Mouse (Mus musculus) neural tube, embryonic 14.5 days (tissue): ENCODE measurements around the gene Ski. TPM values are rescaled to one million over a fixed set of nuclear protein-coding genes. Genes with fewer than 3 reads are reported as not detected.
"Not testable (repeated sequence)": the region's sequence is repeated elsewhere in the genome, so short reads cannot be mapped to it uniquely, and the experiment has no call there.

ENCODE experiments used
- ATAC-seq: fragments of 200-750 bp; cut with Nextera tagmentation; 2 replicates; pipeline ENCODE4 v1.8.0; 2017; ENCODE audit warnings: low read depth, mild to moderate bottlenecking, moderate TSS enrichment, moderate library complexity
- H3K27ac ChIP-seq: fragments of 300-500 bp; sonication (generic); 2 replicates; pipeline ENCODE4 v1.5.1; 2014; ENCODE audit warnings: low read depth, mild to moderate bottlenecking, control low read depth, low read length, moderate library complexity, mixed read lengths
- H3K27me3 ChIP-seq: fragments of 300-500 bp; sonication (generic); 2 replicates; pipeline ENCODE4 v1.6.1; 2014; ENCODE audit warnings: low read length; ENCODE audit not compliant: control insufficient read depth, insufficient read depth
- H3K36me3 ChIP-seq: fragments of 300-500 bp; sonication (generic); 2 replicates; pipeline ENCODE4 v1.6.1; 2014; ENCODE audit warnings: low read length, mixed read lengths; ENCODE audit not compliant: control insufficient read depth, insufficient read depth
- H3K4me1 ChIP-seq: fragments of 300-500 bp; sonication (generic); 2 replicates; pipeline ENCODE4 v1.6.1; 2014; ENCODE audit warnings: low read length; ENCODE audit not compliant: control insufficient read depth, insufficient read depth
- H3K4me2 ChIP-seq: fragments of 300-500 bp; sonication (generic); 2 replicates; pipeline ENCODE4 v1.6.1; 2014; ENCODE audit warnings: mild to moderate bottlenecking, low read depth, low read length, control low read depth
- H3K4me3 ChIP-seq: fragments of 300-500 bp; sonication (generic); 2 replicates; pipeline ENCODE4 v1.5.1; 2014; ENCODE audit warnings: low read depth, low read length, control low read depth, mixed read lengths
- H3K9ac ChIP-seq: fragments of 300-500 bp; sonication (generic); replicated peaks from 2 replicates; pipeline ENCODE4 v1.6.1; 2014; ENCODE audit warnings: low read depth, mild to moderate bottlenecking, control low read depth, low read length, mixed read lengths
- H3K9me3 ChIP-seq: fragments of 300-500 bp; sonication (generic); 2 replicates; pipeline ENCODE4 v1.6.1; 2016; ENCODE audit warnings: low read length; ENCODE audit not compliant: control insufficient read depth
- WGBS: fragments of 180-500 bp; shearing (Covaris S2); extraction: QIAGEN DNeasy Blood & Tissue Kit; methylation state at CpG from one replicate; pipeline ENCODE4 v1.1.7; 2014; 5-methylcytosine and 5-hydroxymethylcytosine counted together
- polyA plus RNA-seq: library from polyadenylated mRNA; unstranded; fragments of >200 nt; fragmentation: Nextera tagmentation; extraction: Ambion mirVana; gene quantifications from 2 replicates; pipeline ENCODE4 v1.2.1, GENCODE M21; 2014

Ski gene
- polyA plus RNA-seq, 1 experiment from 2014 or later, result 16.8 TPM

GRCm38 (mm10) chr4:155249648-155250351 is 27.4 kb upstream of the Ski start, which contains the start of gene Faap20:
Faap20 (plus strand) TSS chr4:155249802.
- H3K27me3 ChIP-seq, result no peaks in the 10 kb centered on the region
- H3K4me2 ChIP-seq, result peak within 1 kb of the TSS; percentile 93
- H3K27ac ChIP-seq, result peak within 1 kb of the TSS; percentile 92
- peaks cover 9% of the 10 kb centered on the region; the same call in 1 of the 2 replicates for H3K36me3 ChIP-seq
- H3K9ac ChIP-seq, result peak within 1 kb of the TSS; percentile 76
- peaks cover 27% of the 10 kb centered on the region for H3K4me1 ChIP-seq
- under 1% methylated on average over 52 of the region's 58 CpGs for WGBS
- H3K9me3 ChIP-seq, result no peaks in the 10 kb centered on the region
- peak within 1 kb of the TSS; percentile 63 for H3K4me3 ChIP-seq
- ATAC-seq, result peak; percentile 89

GRCm38 (mm10) chr4:155249257-155249647 is 26.9 kb upstream of the Ski start:
- no peaks in the 10 kb centered on the region for H3K27me3 ChIP-seq
- peaks cover 27% of the 10 kb centered on the region for H3K4me1 ChIP-seq
- H3K4me3 ChIP-seq, result peak overlapping the region; percentile 63
- H3K4me2 ChIP-seq, result peak overlapping the region; percentile 93
- H3K9ac ChIP-seq, result peak overlapping the region; percentile 76
- no peaks in the 10 kb centered on the region for H3K9me3 ChIP-seq
- ATAC-seq, result peak; percentile 67
- H3K27ac ChIP-seq, result peak overlapping the region; percentile 92
- 0% methylated on average over 9 of the region's 9 CpGs for WGBS
- peaks cover 6% of the 10 kb centered on the region; the same call in 1 of the 2 replicates for H3K36me3 ChIP-seq

- WGBS, result 94% methylated on average over 3 of the region's 3 CpGs
- not testable (repeated sequence) for ATAC-seq, H3K4me3 ChIP-seq, H3K36me3 ChIP-seq, H3K9ac ChIP-seq, H3K4me2 ChIP-seq, H3K27ac ChIP-seq, H3K27me3 ChIP-seq, H3K9me3 ChIP-seq
- H3K4me1 ChIP-seq, result peaks cover 27% of the 10 kb centered on the region
Measured at GRCm38 (mm10) chr4:155248054-155248453, 25.7 kb upstream of the Ski start.

GRCm38 (mm10) chr4:155246691-155247105 is 24.3 kb upstream of the Ski start:
- ATAC-seq, result no peak
- H3K9me3 ChIP-seq, result no peaks in the 10 kb centered on the region
- 56% methylated on average over 12 of the region's 12 CpGs for WGBS
- H3K4me3 ChIP-seq, result no peak overlapping the region
- no peaks in the 10 kb centered on the region for H3K27me3 ChIP-seq
- no peaks in the 10 kb centered on the region for H3K36me3 ChIP-seq
- peak overlapping the region; percentile 2; the same call in 1 of the 2 replicates for H3K27ac ChIP-seq
- H3K9ac ChIP-seq, result no peak overlapping the region
- peaks cover 15% of the 10 kb centered on the region for H3K4me1 ChIP-seq
- no peak overlapping the region for H3K4me2 ChIP-seq

- H3K4me3 ChIP-seq, result no peak overlapping the region
- H3K9ac ChIP-seq, result no peak overlapping the region
- H3K36me3 ChIP-seq, result no peaks in the 10 kb centered on the region
- no peak for ATAC-seq
- 69% methylated on average over 6 of the region's 6 CpGs for WGBS
- no peaks in the 10 kb centered on the region for H3K9me3 ChIP-seq
- no peak overlapping the region for H3K27ac ChIP-seq
- no peak overlapping the region for H3K4me2 ChIP-seq
- no peaks in the 10 kb centered on the region for H3K27me3 ChIP-seq
- peaks cover 9% of the 10 kb centered on the region for H3K4me1 ChIP-seq
Measured at GRCm38 (mm10) chr4:155245770-155246492, 23.5 kb upstream of the Ski start.

- H3K4me2 ChIP-seq, result no peak overlapping the region
- H3K27me3 ChIP-seq, result no peaks in the 10 kb centered on the region
- H3K36me3 ChIP-seq, result no peaks in the 10 kb centered on the region
- H3K27ac ChIP-seq, result no peak overlapping the region
- WGBS, result 90% methylated on average over 12 of the region's 12 CpGs
- no peak for ATAC-seq
- H3K4me1 ChIP-seq, result peaks cover 5% of the 10 kb centered on the region
- H3K9ac ChIP-seq, result no peak overlapping the region
- H3K4me3 ChIP-seq, result no peak overlapping the region
- no peaks in the 10 kb centered on the region for H3K9me3 ChIP-seq
Measured at GRCm38 (mm10) chr4:155243233-155243632, 20.8 kb upstream of the Ski start.

GRCm38 (mm10) chr4:155242292-155242691 is 19.9 kb upstream of the Ski start:
- no peak for ATAC-seq
- Histone ChIP-seq H3K9ac (no peak overlapping the region), H3K4me1 (peaks cover 5% of the 10 kb centered on the region), H3K4me3 (no peak overlapping the region), H3K9me3 (no peaks in the 10 kb centered on the region), H3K36me3 (no peaks in the 10 kb centered on the region), H3K27me3 (no peaks in the 10 kb centered on the region), H3K27ac (no peak overlapping the region), H3K4me2 (no peak overlapping the region)
- WGBS, result 91% methylated on average over 5 of the region's 5 CpGs

GRCm38 (mm10) chr4:155241789-155242188 is 19.4 kb upstream of the Ski start:
- Histone ChIP-seq H3K27me3 (no peaks in the 10 kb centered on the region), H3K4me3 (no peak overlapping the region), H3K4me1 (peaks cover 5% of the 10 kb centered on the region), H3K36me3 (no peaks in the 10 kb centered on the region), H3K4me2 (no peak overlapping the region), H3K9me3 (no peaks in the 10 kb centered on the region), H3K9ac (no peak overlapping the region), H3K27ac (no peak overlapping the region)
- ATAC-seq, result no peak
- WGBS, result 87% methylated on average over 9 of the region's 9 CpGs

GRCm38 (mm10) chr4:155239494-155239893 is 17.1 kb upstream of the Ski start:
- WGBS, result 52% methylated on average over 6 of the region's 6 CpGs
- no peaks in the 10 kb centered on the region for H3K36me3 ChIP-seq
- no peaks in the 10 kb centered on the region for H3K9me3 ChIP-seq
- no peak overlapping the region for H3K4me2 ChIP-seq
- no peaks in the 10 kb centered on the region for H3K27me3 ChIP-seq
- no peak for ATAC-seq
- H3K9ac ChIP-seq, result no peak overlapping the region
- H3K27ac ChIP-seq, result no peak overlapping the region
- no peak overlapping the region for H3K4me3 ChIP-seq
- H3K4me1 ChIP-seq, result peaks cover 15% of the 10 kb centered on the region
